Mouse (Mus musculus): ENCODE data around the gene Prkag2. TPM values are rescaled to one million over a fixed set of nuclear protein-coding genes. Genes with fewer than 3 reads are reported as not detected.

Prkag2 gene
- polyA plus RNA-seq, 1 experiment from 2014 or later, result 65.2 TPM

- WGBS, result 90% methylated on average over 2 of the region's 2 CpGs
These were observed 61.6 kb downstream of the Prkag2 start for GRCm38 (mm10) chr5:25038827-25039226.

GRCm38 (mm10) chr5:25035391-25035790 lies 65.1 kb downstream of the Prkag2 start:
- ATAC-seq (ENCODE audit: low FRiP score, low read depth), result no peak
- no peak overlapping the region for H3K9ac ChIP-seq
- no peaks in the 10 kb centered on the region for H3K27me3 ChIP-seq (replicated peaks)
- H3K36me3 ChIP-seq, result no peaks in the 10 kb centered on the region
- H3K9me3 ChIP-seq, result peaks cover 5% of the 10 kb centered on the region; the same call in 1 of the 2 replicates
- no peaks in the 10 kb centered on the region for H3K4me1 ChIP-seq
- no peak overlapping the region for H3K4me3 ChIP-seq
- WGBS, result 86% methylated on average over 3 of the region's 3 CpGs
- no peak overlapping the region for H3K27ac ChIP-seq
- H3K4me2 ChIP-seq (replicated peaks), result no peak overlapping the region

More at GRCm38 (mm10) chr5:25038827-25039226, 61.6 kb downstream of the Prkag2 start:
- Histone ChIP-seq H3K4me3 (no peak overlapping the region), H3K4me1 (no peaks in the 10 kb centered on the region), H3K27me3 (replicated peaks) (no peaks in the 10 kb centered on the region), H3K4me2 (replicated peaks) (no peak overlapping the region), H3K27ac (no peak overlapping the region), H3K9me3 (peaks cover 5% of the 10 kb centered on the region; the same call in 1 of the 2 replicates), H3K9ac (no peak overlapping the region), H3K36me3 (no peaks in the 10 kb centered on the region)
- ATAC-seq (ENCODE audit: low FRiP score, low read depth), result no peak

GRCm38 (mm10) chr5:25031456-25031856 lies 69.0 kb downstream of the Prkag2 start:
- whole genome bisulfite sequencing, result 89% methylated on average over 4 of the region's 4 CpGs

GRCm38 (mm10) chr5:25031037-25031436 lies 69.4 kb downstream of the Prkag2 start:
- Histone ChIP-seq H3K27me3 (replicated peaks) (no peaks in the 10 kb centered on the region), H3K4me2 (replicated peaks) (no peak overlapping the region), H3K9me3 (no peaks in the 10 kb centered on the region), H3K4me3 (no peak overlapping the region), H3K9ac (no peak overlapping the region), H3K27ac (no peak overlapping the region), H3K36me3 (no peaks in the 10 kb centered on the region), H3K4me1 (no peaks in the 10 kb centered on the region)
- ATAC-seq (ENCODE audit: low FRiP score, low read depth), result no peak
- WGBS, result 94% methylated on average over 11 of the region's 11 CpGs

More at GRCm38 (mm10) chr5:25031456-25031856, 69.0 kb downstream of the Prkag2 start:
- Histone ChIP-seq H3K4me3 (no peak overlapping the region), H3K9me3 (no peaks in the 10 kb centered on the region), H3K27me3 (replicated peaks) (no peaks in the 10 kb centered on the region), H3K9ac (no peak overlapping the region), H3K4me1 (no peaks in the 10 kb centered on the region), H3K36me3 (no peaks in the 10 kb centered on the region), H3K4me2 (replicated peaks) (no peak overlapping the region), H3K27ac (no peak overlapping the region)
- ATAC-seq (ENCODE audit: low FRiP score, low read depth), result no peak

GRCm38 (mm10) chr5:25030276-25030681 lies 70.2 kb downstream of the Prkag2 start:
- Histone ChIP-seq H3K27ac (no peak overlapping the region), H3K9me3 (no peaks in the 10 kb centered on the region), H3K4me2 (replicated peaks) (no peak overlapping the region), H3K4me1 (no peaks in the 10 kb centered on the region), H3K9ac (no peak overlapping the region), H3K4me3 (no peak overlapping the region), H3K36me3 (no peaks in the 10 kb centered on the region), H3K27me3 (replicated peaks) (no peaks in the 10 kb centered on the region)
- no peak for ATAC-seq (ENCODE audit: low FRiP score, low read depth)
- WGBS, result 69% methylated on average over 3 of the region's 3 CpGs

- Histone ChIP-seq H3K9me3 (no peaks in the 10 kb centered on the region), H3K4me3 (no peak overlapping the region), H3K27ac (no peak overlapping the region), H3K4me1 (no peaks in the 10 kb centered on the region), H3K9ac (no peak overlapping the region), H3K4me2 (replicated peaks) (no peak overlapping the region), H3K27me3 (replicated peaks) (no peaks in the 10 kb centered on the region), H3K36me3 (no peaks in the 10 kb centered on the region)
- no peak for ATAC-seq (ENCODE audit: low FRiP score, low read depth)
- 64% methylated on average over 4 of the region's 4 CpGs for WGBS
These were observed 72.8 kb downstream of the Prkag2 start for GRCm38 (mm10) chr5:25027673-25028072.

- ATAC-seq (ENCODE audit: low FRiP score, low read depth), result no peak
- H3K4me2 ChIP-seq (replicated peaks), result no peak overlapping the region
These were observed 75.0 kb downstream of the Prkag2 start for GRCm38 (mm10) chr5:25025309-25026019.

GRCm38 (mm10) chr5:25022904-25023303 lies 77.5 kb downstream of the Prkag2 start:
- ATAC-seq (ENCODE audit: low FRiP score, low read depth), result no peak
- Histone ChIP-seq H3K27ac (no peak overlapping the region), H3K9me3 (no peaks in the 10 kb centered on the region), H3K4me3 (no peak overlapping the region), H3K36me3 (no peaks in the 10 kb centered on the region), H3K4me2 (replicated peaks) (no peak overlapping the region), H3K9ac (no peak overlapping the region), H3K27me3 (replicated peaks) (no peaks in the 10 kb centered on the region), H3K4me1 (no peaks in the 10 kb centered on the region)
- WGBS, result 46% methylated on average over 4 of the region's 4 CpGs

More at GRCm38 (mm10) chr5:25025309-25026019, 75.0 kb downstream of the Prkag2 start:
- no peaks in the 10 kb centered on the region for H3K4me1 ChIP-seq
- H3K36me3 ChIP-seq, result no peaks in the 10 kb centered on the region
- no peak overlapping the region for H3K27ac ChIP-seq
- H3K4me3 ChIP-seq, result no peak overlapping the region
- no peak overlapping the region for H3K9ac ChIP-seq
- H3K27me3 ChIP-seq (replicated peaks), result no peaks in the 10 kb centered on the region
- H3K9me3 ChIP-seq, result no peaks in the 10 kb centered on the region
- WGBS, result 85% methylated on average over 12 of the region's 12 CpGs

- Histone ChIP-seq H3K4me2 (replicated peaks) (no peak overlapping the region), H3K9ac (no peak overlapping the region), H3K27ac (no peak overlapping the region), H3K36me3 (no peaks in the 10 kb centered on the region), H3K27me3 (replicated peaks) (no peaks in the 10 kb centered on the region), H3K9me3 (no peaks in the 10 kb centered on the region), H3K4me1 (no peaks in the 10 kb centered on the region), H3K4me3 (no peak overlapping the region)
- whole genome bisulfite sequencing, result 87% methylated on average over 6 of the region's 6 CpGs
- no peak for ATAC-seq (ENCODE audit: low FRiP score, low read depth)
These were observed 81.2 kb downstream of the Prkag2 start for GRCm38 (mm10) chr5:25019221-25019620.

GRCm38 (mm10) chr5:25012134-25012533 lies 88.3 kb downstream of the Prkag2 start:
- H3K27me3 ChIP-seq (replicated peaks), result no peaks in the 10 kb centered on the region
- no peak overlapping the region for H3K27ac ChIP-seq
- H3K4me1 ChIP-seq, result peaks cover 11% of the 10 kb centered on the region
- ATAC-seq (ENCODE audit: low FRiP score, low read depth), result no peak
- no peak overlapping the region for H3K9ac ChIP-seq
- no peaks in the 10 kb centered on the region for H3K9me3 ChIP-seq
- 92% methylated on average over 4 of the region's 4 CpGs for WGBS
- no peak overlapping the region for H3K4me3 ChIP-seq
- no peak overlapping the region for H3K4me2 ChIP-seq (replicated peaks)
- H3K36me3 ChIP-seq, result no peaks in the 10 kb centered on the region

GRCm38 (mm10) chr5:25011019-25011485 lies 89.4 kb downstream of the Prkag2 start:
- peak; percentile 43; the same call in 1 of the 2 replicates for ATAC-seq (ENCODE audit: low FRiP score, low read depth)
- Histone ChIP-seq H3K4me2 (replicated peaks) (peak overlapping the region; percentile 44), H3K9me3 (no peaks in the 10 kb centered on the region), H3K36me3 (no peaks in the 10 kb centered on the region), H3K27me3 (replicated peaks) (no peaks in the 10 kb centered on the region), H3K9ac (no peak overlapping the region), H3K27ac (no peak overlapping the region), H3K4me1 (peaks cover 11% of the 10 kb centered on the region), H3K4me3 (no peak overlapping the region)
- 11% methylated on average over 8 of the region's 8 CpGs for WGBS

- Histone ChIP-seq H3K4me1 (peaks cover 11% of the 10 kb centered on the region), H3K4me3 (no peak overlapping the region)
- 6% methylated on average over 9 of the region's 9 CpGs for WGBS
These were observed 90.0 kb downstream of the Prkag2 start for GRCm38 (mm10) chr5:25010438-25010892.

GRCm38 (mm10) chr5:25009770-25010169 lies 90.7 kb downstream of the Prkag2 start:
- WGBS, result 28% methylated on average over 3 of the region's 3 CpGs
- peaks cover 11% of the 10 kb centered on the region for H3K4me1 ChIP-seq
- no peaks in the 10 kb centered on the region for H3K9me3 ChIP-seq
- H3K27me3 ChIP-seq (replicated peaks), result no peaks in the 10 kb centered on the region
- H3K4me2 ChIP-seq (replicated peaks), result no peak overlapping the region
- H3K4me3 ChIP-seq, result no peak overlapping the region
- ATAC-seq (ENCODE audit: low FRiP score, low read depth), result no peak
- no peak overlapping the region for H3K9ac ChIP-seq
- no peak overlapping the region for H3K27ac ChIP-seq
- H3K36me3 ChIP-seq, result no peaks in the 10 kb centered on the region

More at GRCm38 (mm10) chr5:25010438-25010892, 90.0 kb downstream of the Prkag2 start:
- Histone ChIP-seq H3K27ac (no peak overlapping the region), H3K4me2 (replicated peaks) (peak overlapping the region; percentile 44), H3K27me3 (replicated peaks) (no peaks in the 10 kb centered on the region), H3K36me3 (no peaks in the 10 kb centered on the region), H3K9me3 (no peaks in the 10 kb centered on the region), H3K9ac (no peak overlapping the region)
- peak; percentile 68 for ATAC-seq (ENCODE audit: low FRiP score, low read depth)

All from neural tube, embryonic 12.5 days (tissue).